Mouse (Mus musculus) erythroblast, embryonic 14.5 days (primary cell): ENCODE data around the gene Il19. TPM values are rescaled to one million over a fixed set of nuclear protein-coding genes. Genes with fewer than 3 reads are reported as not detected.

Experiments
- H3K27me3 ChIP-seq: 2 replicates; pipeline ENCODE4 v1.6.1; 2012; ENCODE audit warnings: inconsistent platforms; ENCODE audit not compliant: control insufficient read depth
- H3K36me3 ChIP-seq: 2 replicates; pipeline ENCODE4 v1.6.1; 2012; ENCODE audit warnings: mild to moderate bottlenecking, inconsistent platforms; ENCODE audit not compliant: control insufficient read depth
- H3K4me1 ChIP-seq: 2 replicates; pipeline ENCODE4 v1.6.1; 2012; ENCODE audit warnings: inconsistent platforms; ENCODE audit not compliant: control insufficient read depth
- H3K4me3 ChIP-seq: replicated peaks from 2 replicates; pipeline ENCODE3; 2012; ENCODE audit warnings: moderate library complexity, mild to moderate bottlenecking, inconsistent platforms
- H3K9me3 ChIP-seq: 2 replicates; pipeline ENCODE4 v1.6.1; 2012; ENCODE audit warnings: low read length, inconsistent platforms, mixed read lengths; ENCODE audit not compliant: control insufficient read depth
- GATA1 ChIP-seq: IDR thresholded peaks from 2 replicates; pipeline ENCODE4 v1.6.1; 2012; ENCODE audit warnings: low read length, inconsistent platforms, mixed read lengths
- TAL1 ChIP-seq: IDR thresholded peaks from 3 replicates; pipeline ENCODE4 v1.6.1; 2012; ENCODE audit warnings: low read length, inconsistent platforms, mixed read lengths
- polyA plus RNA-seq: library from polyadenylated mRNA; stranded (reverse); fragments of >175 nt; gene quantifications from 2 replicates; pipeline ENCODE4 v1.2.3, GENCODE M21; 2012

Gene Il19
- polyA plus RNA-seq, 1 experiment = not detected

GRCm38 (mm10) chr1:130937170-130937569 lies 2.7 kb downstream of the Il19 start:
- no peaks in the 10 kb centered on the region for H3K27me3 ChIP-seq
- H3K4me3 ChIP-seq = no peak overlapping the region
- TF ChIP-seq TAL1 = no peak
- no peak for TF ChIP-seq GATA1
- no peaks in the 10 kb centered on the region for H3K4me1 ChIP-seq
- H3K9me3 ChIP-seq = no peaks in the 10 kb centered on the region
- H3K36me3 ChIP-seq = no peaks in the 10 kb centered on the region

GRCm38 (mm10) chr1:130936351-130936750 lies 3.6 kb downstream of the Il19 start:
- Histone ChIP-seq H3K4me1 (no peaks in the 10 kb centered on the region), H3K36me3 (no peaks in the 10 kb centered on the region), H3K9me3 (no peaks in the 10 kb centered on the region), H3K27me3 (no peaks in the 10 kb centered on the region), H3K4me3 (no peak overlapping the region)
- TF ChIP-seq GATA1 = no peak
- TF ChIP-seq TAL1 = no peak

GRCm38 (mm10) chr1:130926484-130926883 lies 13.4 kb downstream of the Il19 start:
- Histone ChIP-seq H3K4me1 (no peaks in the 10 kb centered on the region), H3K36me3 (no peaks in the 10 kb centered on the region), H3K27me3 (no peaks in the 10 kb centered on the region), H3K4me3 (no peak overlapping the region), H3K9me3 (no peaks in the 10 kb centered on the region)
- TF ChIP-seq GATA1 (no peak), TAL1 (no peak)

GRCm38 (mm10) chr1:130918323-130918980 lies 21.5 kb downstream of the Il19 start:
- no peak for TF ChIP-seq GATA1
- TF ChIP-seq TAL1 = no peak
- Histone ChIP-seq H3K36me3 (no peaks in the 10 kb centered on the region), H3K4me1 (no peaks in the 10 kb centered on the region), H3K27me3 (no peaks in the 10 kb centered on the region), H3K9me3 (no peaks in the 10 kb centered on the region), H3K4me3 (no peak overlapping the region)

GRCm38 (mm10) chr1:130911401-130912010 lies 28.4 kb downstream of the Il19 start, which contains the start of gene Il20:
Il20 (minus strand) TSS chr1:130911451.
- TF ChIP-seq GATA1 (no peak), TAL1 (no peak)
- Histone ChIP-seq H3K27me3 (no peaks in the 10 kb centered on the region), H3K9me3 (no peaks in the 10 kb centered on the region), H3K4me1 (no peaks in the 10 kb centered on the region), H3K4me3 (no peak within 1 kb of the TSS), H3K36me3 (no peaks in the 10 kb centered on the region)

GRCm38 (mm10) chr1:130902505-130902904 lies 37.4 kb downstream of the Il19 start:
- TF ChIP-seq TAL1 (no peak), GATA1 (no peak)
- Histone ChIP-seq H3K36me3 (no peaks in the 10 kb centered on the region), H3K9me3 (no peaks in the 10 kb centered on the region), H3K27me3 (no peaks in the 10 kb centered on the region), H3K4me1 (no peaks in the 10 kb centered on the region), H3K4me3 (no peak overlapping the region)

GRCm38 (mm10) chr1:130894468-130894867 lies 45.4 kb downstream of the Il19 start:
- Histone ChIP-seq H3K27me3 (no peaks in the 10 kb centered on the region), H3K4me1 (no peaks in the 10 kb centered on the region), H3K9me3 (no peaks in the 10 kb centered on the region), H3K4me3 (no peak overlapping the region), H3K36me3 (no peaks in the 10 kb centered on the region)
- no peak for TF ChIP-seq TAL1
- no peak for TF ChIP-seq GATA1

- no peaks in the 10 kb centered on the region for H3K36me3 ChIP-seq
- TF ChIP-seq TAL1 (no peak), GATA1 (no peak)
These were observed 46.4 kb downstream of the Il19 start for GRCm38 (mm10) chr1:130893329-130894040.

GRCm38 (mm10) chr1:130892446-130892845 lies 47.5 kb downstream of the Il19 start:
- H3K36me3 ChIP-seq = no peaks in the 10 kb centered on the region
- H3K4me3 ChIP-seq = no peak overlapping the region
- no peaks in the 10 kb centered on the region for H3K4me1 ChIP-seq
- no peaks in the 10 kb centered on the region for H3K27me3 ChIP-seq
- TF ChIP-seq GATA1 (no peak), TAL1 (no peak)
- H3K9me3 ChIP-seq = no peaks in the 10 kb centered on the region

More at GRCm38 (mm10) chr1:130893329-130894040, 46.4 kb downstream of the Il19 start:
- Histone ChIP-seq H3K4me3 (no peak overlapping the region), H3K4me1 (no peaks in the 10 kb centered on the region), H3K9me3 (no peaks in the 10 kb centered on the region), H3K27me3 (no peaks in the 10 kb centered on the region)
